Mouse (Mus musculus): ENCODE results near the gene Nufip1.
"Not testable (repeated sequence)": the region's sequence is repeated elsewhere in the genome, so short reads cannot be mapped to it uniquely, and the experiment has no call there.

GRCm38 (mm10) chr14:76160580-76160979, 49.9 kb downstream of the Nufip1 start:
- TF ChIP-seq CTCF (IDR thresholded peaks at IDR 0.05; ENCODE audit: low read depth, low read length); TAL1 (conservative IDR thresholded peaks at IDR 0.05; ENCODE audit: low read depth, low read length); GATA1 (IDR thresholded peaks at IDR 0.05; ENCODE audit: borderline replicate concordance, low read length); POLR2AphosphoS5 (IDR thresholded peaks at IDR 0.05; ENCODE audit: insufficient replicate concordance, low read depth, low read length): not testable (repeated sequence)

Data from G1E (cell line).